Mouse (Mus musculus) induced T-regulatory cell, adult 2 months (primary cell): ENCODE results near the gene Elmo3.

Source experiments
- DNase-seq: peaks from one replicate; pipeline ENCODE4 v3.0.0-alpha.2; 2012; ENCODE audit warnings: low read depth

Gene Elmo3

DNA sequence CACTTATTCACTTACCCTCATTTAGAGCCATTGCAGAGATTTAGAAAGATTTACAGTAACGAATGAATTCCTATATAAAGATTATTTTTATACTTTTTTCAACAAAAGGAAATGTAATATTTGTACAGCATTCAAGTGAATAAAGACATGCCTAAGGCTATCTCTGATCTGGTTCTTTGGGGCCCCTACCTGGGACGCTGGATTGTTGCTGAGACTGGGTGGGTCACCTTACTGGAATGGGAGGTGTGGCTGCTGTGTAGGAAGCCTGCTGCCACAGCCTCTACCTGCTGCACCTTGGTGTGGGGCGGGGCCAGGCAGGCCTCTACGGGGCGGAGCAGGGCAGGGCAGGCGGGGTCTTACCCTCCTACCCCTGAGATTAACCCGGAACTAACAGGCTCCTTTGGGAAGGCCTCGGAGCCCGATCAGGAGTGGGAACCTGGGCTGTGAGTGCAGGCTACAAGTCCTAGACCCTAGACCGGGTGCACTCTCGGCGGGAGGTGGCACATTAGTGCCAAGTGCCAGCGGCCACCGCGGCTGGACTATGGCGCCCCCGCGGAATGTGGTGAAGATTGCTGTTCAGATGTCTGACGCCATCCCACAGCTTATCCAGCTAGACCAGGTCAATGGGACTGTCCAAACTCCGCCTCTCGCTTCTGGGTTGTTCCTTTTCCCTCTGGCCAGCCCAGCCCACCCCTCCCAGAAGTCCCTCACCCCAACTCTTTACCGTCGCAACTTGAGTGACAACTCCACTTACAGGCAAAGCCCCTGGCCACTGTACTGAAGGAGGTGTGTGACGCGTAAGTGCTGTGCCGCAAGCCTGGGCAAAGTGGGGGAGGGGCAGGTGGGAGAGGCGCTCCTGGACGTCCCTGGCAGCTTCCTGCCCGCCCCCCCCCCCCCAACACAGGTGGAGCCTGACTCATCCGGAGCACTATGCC, at the start of gene Elmo3:
Elmo3 (plus strand) TSS at position 391 of the 935 bp plus-strand sequence.
- peak; percentile 68 for DNase-seq

DNA sequence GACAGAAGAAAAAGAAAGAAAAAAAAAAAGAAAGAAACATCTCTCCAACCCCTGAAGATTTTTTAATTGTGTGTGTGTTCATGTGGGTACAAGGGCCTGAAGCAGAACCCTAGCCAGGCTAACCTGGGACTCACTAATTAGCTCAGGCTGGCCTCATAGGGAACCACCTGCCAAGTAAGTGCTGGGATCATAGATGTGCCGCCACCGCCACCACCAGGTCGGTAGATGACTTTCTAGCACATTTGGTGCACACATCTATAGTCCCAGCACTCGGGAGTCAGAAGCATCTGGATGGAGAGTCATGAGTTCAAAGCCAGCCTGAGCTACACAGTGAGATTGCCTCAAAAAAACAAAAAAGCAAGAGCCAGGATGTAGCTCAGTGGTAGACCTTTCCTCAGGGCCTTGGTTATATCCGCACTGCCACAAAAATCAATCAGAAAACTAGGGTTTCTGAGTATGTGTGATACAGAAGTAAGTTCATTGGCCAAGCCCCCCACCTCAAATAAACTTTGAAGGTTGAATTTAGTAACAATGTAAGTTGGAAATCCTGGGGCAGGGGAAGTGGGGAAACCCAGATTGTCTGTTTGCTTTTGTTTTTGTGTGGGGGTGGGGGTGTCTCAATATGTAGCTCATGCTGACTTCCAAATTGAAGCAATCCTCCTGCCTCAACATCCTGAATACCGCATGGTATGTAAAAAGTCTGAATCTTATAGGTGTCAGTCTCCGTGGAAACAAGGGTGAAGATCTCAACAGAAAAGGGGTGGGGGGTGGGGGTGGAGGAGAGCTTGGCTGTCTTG, 47.9 kb upstream of the Elmo3 start:
- no peak for DNase-seq

DNA sequence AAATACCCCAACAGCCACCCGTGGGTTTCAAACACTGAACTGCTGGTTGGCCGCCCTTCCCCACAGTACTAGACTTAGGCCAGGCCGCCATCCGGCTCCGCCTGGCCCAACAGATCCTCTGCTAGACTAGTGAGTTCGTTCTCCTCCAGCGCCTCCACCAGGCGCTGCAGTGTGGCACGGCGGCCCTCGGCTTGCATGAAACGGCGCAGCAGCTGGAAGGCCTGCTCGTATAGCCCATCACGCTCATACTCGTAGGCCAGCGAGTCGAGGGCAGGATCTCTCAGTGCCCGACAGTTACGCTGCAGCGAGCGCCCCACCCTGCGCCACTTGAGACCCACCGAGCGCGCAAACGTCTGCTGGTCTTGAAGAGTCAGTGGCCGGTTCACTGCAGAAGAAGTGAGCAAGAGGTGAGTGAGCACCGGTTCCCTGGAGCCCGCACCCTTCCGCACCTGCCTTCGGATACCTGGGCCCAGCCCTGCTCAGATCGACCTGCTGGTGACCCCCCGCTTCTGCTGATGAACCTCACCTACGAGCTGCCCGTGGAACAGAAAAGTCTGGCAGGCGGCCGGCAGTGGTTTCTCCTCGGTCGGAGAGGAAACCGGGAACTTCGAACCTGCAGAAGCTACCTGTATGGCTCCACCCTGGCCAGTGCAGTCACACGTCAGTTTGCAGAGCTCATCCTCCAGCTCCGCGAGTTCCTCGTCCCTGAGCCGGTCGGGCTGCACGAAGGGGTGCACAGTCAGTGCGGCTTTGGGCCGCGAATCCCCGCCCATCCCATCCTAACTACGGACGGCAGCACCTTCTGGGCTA, 46.3 kb upstream of the Elmo3 start:
- DNase-seq, result no peak

DNA sequence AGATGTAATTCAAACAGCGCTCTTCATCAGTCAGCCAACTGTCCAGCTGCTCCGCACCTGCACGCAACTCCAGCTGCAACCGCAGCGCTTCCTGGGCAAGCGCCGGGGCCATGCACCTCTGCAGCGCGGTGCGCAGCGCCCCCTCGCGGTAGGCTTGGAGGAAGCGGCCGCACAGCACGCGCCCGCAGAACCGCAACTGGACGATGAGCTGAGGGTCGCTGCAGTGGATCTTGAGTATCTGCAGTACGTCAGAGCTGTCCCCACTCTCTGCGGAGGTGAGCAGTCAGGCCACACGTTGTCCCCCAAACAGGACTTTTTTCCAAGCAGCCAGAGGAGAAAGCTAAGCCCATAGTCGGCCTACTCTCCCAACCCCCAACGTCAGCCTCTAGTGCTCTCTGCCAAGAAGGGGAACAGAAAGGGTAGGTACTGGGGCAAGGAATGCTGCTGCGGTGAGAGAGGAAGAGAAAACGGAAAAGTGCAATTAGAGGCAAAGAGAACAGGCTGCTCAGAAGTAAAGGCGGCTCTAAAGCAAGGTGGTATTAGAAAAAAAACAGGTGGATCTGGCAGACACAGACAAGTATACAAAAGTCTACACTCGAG, 45.6 kb upstream of the Elmo3 start:
- DNase-seq, result peak; percentile 80

DNA sequence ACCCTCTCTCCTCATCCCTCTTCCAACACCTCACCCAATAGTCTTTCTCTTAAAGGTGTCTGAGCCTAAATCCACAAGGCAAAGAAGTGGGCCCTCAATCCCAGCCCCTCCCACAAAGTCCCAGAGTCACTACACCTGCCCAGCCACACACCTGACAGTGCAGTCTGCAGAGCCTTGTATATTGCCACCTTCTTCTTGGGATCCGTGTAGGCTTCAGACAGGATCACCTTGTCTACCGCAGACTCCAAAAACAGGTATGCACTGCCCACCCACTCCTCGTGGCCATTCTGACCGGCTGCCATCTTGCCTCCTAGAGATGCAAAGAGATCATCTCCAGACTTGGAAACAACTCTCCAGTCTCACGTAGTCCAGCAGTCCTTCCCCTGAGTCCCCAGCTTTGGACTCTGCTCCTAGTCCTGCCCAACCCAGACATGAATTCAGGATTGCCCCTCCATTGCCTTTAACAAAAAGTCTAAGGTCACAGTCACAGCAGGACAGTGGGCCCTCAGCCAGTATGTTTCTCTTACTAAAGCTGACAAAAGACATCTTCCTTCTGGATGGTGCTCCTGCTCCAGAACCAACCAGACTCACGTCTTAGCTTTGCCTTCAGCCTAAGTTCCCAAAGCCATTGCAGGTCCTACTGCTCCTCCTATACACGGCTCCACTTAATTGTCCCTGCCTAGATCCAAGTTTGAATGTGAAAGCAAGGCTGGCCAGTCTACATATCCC, 44.9 kb upstream of the Elmo3 start:
- no peak for DNase-seq

DNA sequence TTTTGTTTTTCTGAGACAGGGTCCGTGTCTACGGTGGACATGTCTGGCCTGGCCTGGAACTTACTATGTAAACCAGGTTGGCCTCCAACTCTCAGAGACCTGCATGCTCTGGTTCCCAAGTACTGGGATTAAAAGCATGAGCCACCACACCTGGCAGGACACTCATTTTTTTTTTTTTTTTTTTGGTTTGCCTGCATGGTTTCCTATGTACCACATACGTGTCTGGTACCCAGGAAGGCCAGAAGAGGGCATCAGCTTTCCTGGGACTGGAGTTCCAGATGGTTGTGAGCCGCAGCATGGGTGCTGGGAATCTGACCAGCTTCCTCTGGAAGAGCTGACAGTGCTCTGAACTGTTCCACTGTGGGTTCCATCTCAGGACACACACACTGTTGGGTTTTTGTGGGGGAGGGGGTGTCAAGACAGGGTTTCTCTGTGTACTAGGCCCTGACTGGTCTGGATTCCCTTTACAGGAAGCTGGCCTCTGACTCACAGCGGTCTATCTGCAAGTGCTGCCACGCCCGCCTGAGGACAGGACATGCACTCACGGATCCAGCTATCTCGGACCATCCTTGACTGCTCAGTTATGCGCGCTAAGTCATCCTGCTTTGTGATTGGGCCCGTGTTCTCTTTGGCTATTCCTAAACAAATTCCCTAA, 43.9 kb upstream of the Elmo3 start:
- no peak for DNase-seq

DNA sequence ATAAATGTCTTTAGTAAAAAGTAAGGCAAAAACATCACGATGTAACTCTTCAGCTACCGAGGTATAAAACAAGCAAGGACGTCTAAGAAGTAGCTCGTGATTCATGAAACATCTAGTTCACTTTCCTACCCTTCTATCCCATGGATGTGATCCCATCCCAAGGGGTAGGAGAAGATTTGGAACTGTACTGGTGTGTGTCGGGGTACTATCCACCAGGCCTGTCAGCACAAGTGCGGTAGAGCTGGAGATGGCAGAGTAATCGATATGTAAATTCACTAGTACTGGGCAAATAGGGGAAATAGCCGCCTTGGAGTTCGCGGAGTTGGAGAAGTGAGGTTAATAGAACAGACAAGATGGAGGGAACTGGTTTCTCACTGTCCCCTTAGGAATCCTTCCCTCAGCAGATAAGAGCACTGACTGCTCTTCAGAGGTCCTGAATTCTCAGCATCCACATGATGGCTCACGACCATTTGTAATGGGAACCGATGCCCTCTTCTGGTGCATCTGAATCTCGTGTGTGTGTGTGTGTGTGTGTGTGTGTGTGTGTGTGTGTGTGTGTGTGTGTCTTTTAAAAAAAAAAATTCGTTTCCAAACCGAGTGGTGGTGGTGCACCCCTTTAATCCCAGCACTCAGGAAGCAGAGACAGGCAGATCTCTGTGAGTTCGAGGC, 42.0 kb upstream of the Elmo3 start:
- peak; percentile 25 for DNase-seq

DNA sequence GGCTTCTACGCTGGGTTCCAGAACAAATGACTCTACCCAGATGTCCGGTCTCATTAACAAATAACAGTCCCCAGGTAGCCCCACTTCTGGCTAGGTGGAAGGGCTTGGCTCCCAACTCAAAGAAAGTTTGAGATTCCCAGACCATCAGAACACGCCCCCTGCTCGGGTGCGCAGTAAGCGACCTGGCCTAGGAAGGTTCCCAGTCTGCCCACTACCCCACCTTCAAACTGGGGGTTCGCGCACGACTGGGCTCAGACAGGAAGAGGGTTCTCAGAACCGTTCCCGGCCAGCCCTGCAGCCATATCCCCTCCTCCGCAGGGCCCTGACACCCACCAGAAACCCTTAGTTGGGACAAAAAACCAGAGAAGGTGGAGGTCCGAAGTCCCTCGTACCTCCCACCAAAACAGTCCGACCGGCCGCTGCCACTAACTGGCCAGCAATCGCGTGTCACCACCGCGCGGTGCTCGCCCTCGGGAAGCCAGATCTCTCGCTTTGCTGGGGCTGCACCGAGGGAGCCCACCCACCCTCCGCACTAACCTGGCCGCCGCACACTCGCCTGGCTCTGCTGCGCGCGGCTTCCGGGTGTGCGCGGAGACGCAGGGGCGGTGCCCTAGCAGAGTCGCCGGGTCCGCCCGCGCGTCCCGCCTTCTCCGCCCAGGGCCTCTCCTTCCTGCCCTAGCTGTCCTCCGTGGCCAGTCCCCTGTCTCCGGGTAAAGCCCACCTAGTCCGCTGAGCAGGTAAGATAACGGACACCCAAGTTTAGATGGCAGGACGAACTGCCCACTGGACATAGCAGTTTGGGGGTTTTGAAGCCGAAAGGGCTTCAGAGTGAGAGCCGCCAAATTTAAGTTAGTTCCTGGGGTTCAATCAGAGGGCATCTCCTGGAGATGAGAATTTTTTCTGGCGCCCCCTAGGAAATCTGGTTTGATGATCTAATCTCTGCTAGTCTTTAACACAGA, 41.1 kb upstream of the Elmo3 start, which contains the start of the genes Tradd and Fbxl8:
Tradd (minus strand) TSS at position 586 of the 959 bp plus-strand sequence.
Fbxl8 (plus strand) TSS at position 625 of the 959 bp plus-strand sequence.
- peak; percentile 87 for DNase-seq

DNA sequence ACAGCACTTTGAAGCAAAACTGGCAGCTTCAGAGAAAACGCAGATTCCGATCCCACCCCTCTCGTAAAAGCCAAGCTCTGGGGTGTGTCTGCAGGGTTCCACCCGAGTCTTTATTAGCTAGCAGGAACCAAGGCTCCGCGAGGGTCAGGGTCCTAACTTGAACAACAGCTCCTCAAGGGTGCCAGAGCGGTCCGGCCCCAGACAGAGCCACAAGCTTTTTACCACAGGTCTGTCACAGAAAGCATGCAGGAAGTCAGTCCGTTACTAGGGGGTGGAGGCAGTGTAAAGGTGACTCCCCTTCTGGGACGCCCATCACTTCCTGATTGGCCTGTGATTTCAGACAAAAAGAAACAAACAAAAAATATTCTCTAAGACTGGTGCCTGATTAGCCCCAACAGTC, 40.3 kb upstream of the Elmo3 start:
- peak; percentile 88 for DNase-seq

DNA sequence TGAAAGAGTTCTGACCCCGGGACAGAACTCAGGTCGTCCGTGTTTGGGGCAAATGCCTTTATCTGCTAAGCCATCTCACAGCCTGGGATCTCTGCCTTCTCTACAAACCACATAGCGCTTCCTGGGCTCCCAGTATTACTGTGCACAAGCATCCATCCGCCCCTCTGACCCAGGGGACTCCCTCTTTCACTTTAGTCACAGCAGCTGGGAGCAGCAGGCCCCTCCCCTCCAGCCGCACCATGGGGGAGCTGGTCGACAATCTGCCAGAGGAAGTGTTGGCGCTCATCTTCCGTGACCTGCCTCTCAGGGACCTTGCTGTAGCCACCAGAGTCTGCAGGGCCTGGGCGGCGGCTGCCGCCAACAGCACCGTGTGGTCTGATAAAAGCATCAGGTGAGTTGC, 38.6 kb upstream of the Elmo3 start:
- DNase-seq, result peak; percentile 84

DNA sequence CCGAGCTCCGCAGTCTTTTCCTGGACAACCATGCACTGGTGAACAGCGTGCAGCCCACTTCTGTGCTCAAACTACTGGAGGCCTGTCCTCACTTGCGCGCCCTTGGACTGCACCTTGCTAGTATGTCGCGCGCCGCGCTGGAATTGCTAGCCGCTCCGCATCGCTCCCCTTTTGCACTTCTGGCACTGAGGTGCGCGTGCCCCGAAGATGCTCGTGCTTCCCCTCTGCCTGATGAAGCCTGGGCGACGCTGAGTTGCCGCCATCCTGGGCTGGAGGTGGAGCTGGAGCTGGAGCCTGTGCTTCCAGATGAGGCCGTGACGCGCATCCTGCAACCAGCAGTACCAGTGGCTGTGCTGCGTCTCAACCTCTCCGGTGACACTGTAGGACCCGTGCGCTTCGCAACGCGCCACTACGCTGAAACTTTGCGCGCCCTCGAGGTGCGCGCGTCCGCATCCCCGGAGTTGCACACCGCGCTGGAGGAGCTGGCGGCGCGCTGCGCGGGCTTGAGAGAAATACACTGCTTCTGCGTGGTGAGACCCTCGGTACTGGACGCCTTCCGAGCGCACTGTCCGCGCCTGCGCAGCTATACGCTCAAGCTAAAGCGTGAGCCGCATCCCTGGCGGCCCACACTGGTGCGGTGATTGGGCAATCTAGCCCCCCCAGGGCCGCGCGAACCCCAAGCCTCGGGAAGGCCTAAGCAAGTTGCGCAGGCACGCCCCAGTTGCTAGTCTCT, 36.9 kb upstream of the Elmo3 start:
- no peak for DNase-seq

DNA sequence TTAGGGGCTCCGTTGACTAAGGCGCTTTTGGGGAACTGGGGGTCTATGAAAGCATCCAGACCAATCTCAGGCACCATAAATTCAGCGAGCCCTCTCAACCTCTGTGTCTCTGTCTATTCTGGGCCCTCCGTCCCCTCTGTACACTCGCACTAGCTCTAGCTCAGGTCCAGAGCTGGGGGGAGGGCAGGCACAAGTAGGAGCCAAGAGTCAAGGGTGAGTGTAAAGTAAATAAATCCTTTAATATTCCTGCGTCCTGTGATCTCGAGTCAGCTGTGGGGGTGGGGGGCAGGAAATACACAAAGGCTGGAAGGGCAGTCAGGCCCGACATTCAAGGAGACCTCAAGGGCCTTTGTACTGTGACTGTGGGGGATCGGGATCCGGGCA, 36.3 kb upstream of the Elmo3 start:
- DNase-seq, result no peak

DNA sequence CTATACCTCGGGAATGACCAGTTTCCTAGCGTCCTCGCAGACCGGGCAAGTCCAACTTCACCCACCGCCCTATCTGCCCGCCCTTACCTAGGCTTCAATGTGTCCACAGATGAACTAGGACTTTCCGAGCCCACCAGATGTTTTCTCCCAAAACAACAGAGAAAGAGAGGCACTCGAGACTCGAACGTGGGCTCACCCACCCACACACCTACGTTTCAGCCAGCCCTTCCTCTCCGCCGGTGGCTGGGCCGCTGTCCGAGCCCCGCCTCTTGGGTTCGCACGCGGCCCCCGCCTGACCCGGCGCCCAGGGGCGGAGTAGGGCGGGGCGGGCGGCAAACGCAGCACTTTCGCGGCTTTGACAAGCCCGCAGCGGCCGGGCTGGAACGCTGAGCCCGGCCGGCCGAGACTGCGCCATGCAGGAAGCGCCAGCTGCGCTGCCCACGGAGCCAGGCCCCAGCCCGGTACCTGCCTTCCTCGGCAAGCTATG, 35.9 kb upstream of the Elmo3 start, which contains the start of gene Hsf4:
Hsf4 (plus strand) TSS at position 341 of the 487 bp plus-strand sequence.
- DNase-seq, result peak; percentile 59

DNA sequence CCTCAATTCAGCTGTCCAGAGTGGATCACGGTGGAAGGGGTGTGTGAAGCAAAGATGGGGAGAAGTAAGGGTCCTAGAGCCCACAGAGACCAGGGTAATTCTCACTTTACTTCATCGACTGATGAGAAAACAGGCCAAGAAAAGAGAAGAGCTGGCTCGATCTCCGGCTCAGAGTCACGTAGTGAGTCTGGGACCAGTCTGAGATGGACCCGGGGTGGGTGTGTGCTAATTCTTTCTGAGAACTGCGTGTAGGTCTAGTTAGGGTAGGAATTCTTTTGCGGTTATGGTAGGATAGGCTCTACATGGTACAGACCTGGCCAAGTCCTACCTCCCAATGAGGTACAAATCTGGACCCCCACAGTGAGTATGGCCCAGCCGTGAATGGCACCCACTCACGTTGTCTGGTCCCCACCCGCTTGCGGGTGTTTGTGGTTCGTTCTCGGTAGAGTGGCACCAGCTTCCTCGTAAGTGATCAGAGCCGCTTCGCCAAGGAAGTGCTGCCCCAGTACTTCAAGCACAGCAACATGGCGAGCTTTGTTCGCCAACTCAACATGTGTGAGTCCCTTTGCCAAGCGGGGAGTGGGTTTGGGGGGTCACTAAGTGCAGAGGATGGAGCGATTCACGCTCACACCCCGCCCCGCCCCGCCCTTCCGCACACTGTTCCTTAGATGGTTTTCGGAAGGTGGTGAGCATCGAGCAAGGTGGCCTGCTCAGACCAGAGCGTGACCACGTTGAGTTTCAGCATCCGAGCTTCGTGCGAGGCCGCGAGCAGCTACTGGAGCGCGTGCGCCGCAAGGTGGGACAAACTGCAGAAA, 35.1 kb upstream of the Elmo3 start:
- peak; percentile 47 for DNase-seq

DNA sequence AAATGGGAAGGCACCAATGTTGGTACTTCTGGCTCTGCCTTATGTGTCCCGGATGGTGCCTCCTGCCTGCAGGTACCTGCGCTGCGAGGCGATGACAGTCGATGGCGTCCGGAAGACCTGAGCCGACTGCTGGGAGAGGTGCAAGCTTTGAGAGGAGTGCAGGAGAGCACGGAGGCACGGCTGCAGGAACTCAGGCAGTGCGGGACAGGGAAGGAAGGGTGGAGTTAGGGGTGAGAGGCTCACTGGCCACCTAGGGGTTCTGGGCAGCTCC, 34.5 kb upstream of the Elmo3 start:
- DNase-seq, result no peak

DNA sequence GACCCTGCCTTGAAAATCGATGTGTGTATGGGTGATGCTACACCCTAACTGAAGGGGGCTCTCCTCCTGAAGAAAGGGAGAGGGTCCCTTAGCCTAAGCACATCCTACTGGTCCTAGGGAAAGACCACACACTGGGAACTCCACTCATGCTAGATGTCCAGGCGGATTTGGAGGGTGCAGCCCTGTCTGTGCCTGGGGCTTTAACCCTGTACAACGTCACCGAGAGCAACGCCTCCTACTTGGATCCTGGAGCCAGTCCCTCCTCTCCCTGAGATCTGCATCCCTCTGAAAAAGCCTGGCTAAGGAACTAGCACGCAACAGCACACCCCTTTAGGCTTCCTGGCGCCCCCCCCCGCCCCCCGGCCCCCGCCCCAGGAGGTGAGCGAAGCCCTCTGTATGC, 30.0 kb upstream of the Elmo3 start:
- DNase-seq, result no peak

DNA sequence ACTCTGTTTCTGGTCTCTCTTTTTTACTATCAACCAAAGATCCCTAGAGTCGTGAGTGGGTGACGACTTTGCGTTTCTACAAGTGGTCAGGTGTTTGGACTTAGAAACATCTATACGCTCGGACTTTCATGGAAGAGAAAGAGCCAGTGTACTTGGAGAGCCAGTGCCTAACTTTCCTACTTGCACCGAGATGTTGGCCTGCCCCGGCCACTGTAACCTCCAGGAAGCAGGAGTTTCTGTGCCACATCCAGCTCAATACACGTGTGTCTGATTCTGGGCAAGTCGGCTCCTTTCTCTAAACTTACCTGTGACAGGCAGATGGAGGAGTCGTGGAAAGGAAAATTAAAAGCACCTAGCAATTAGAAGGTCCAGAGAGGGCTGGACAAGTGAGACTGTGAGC, 29.6 kb upstream of the Elmo3 start, which contains the start of gene Nol3:
Nol3 (plus strand) TSS at position 301 of the 400 bp plus-strand sequence.
- DNase-seq, result no peak
